Mouse (Mus musculus): ENCODE measurements around the gene Arpc1a.
A peak's percentile ranks its signal among the peaks of the same experiment; 100 is the strongest.
"Not testable (repeated sequence)": the region's sequence is repeated elsewhere in the genome, so short reads cannot be mapped to it uniquely, and the experiment has no call there.

Arpc1a gene

GRCm38 (mm10) chr5:145083632-145084451, at the start of gene Arpc1a, which contains the start of gene Kpna7:
Arpc1a (plus strand) TSS chr5:145083830.
Kpna7 (minus strand) TSS chr5:145084030.
- DNase-seq = peak; percentile 95

- DNase-seq = no peak
Measured at GRCm38 (mm10) chr5:145041628-145042027, 42.0 kb upstream of the Arpc1a start.

- not testable (repeated sequence) for DNase-seq
Measured at GRCm38 (mm10) chr5:145042690-145043089, 40.9 kb upstream of the Arpc1a start, which contains the start of gene 1700018F24Rik. 1700018F24Rik (plus strand) TSS chr5:145042990.

GRCm38 (mm10) chr5:145054187-145054586, 29.4 kb upstream of the Arpc1a start:
- not testable (repeated sequence) for DNase-seq

- DNase-seq = no peak
Measured at GRCm38 (mm10) chr5:145057907-145058306, 25.7 kb upstream of the Arpc1a start.

- no peak for DNase-seq
Measured at GRCm38 (mm10) chr5:145058722-145059121, 24.9 kb upstream of the Arpc1a start.

- no peak for DNase-seq
Measured at GRCm38 (mm10) chr5:145059524-145059923, 24.1 kb upstream of the Arpc1a start.

- DNase-seq = no peak
Measured at GRCm38 (mm10) chr5:145064765-145065340, 18.8 kb upstream of the Arpc1a start.

GRCm38 (mm10) chr5:145068863-145069262, 14.8 kb upstream of the Arpc1a start:
- DNase-seq = no peak

- peak; percentile 57 for DNase-seq
Measured at GRCm38 (mm10) chr5:145069707-145070106, 13.9 kb upstream of the Arpc1a start.

- DNase-seq = no peak
Measured at GRCm38 (mm10) chr5:145071342-145071741, 12.3 kb upstream of the Arpc1a start.

- no peak for DNase-seq
Measured at GRCm38 (mm10) chr5:145075081-145075480, 8.5 kb upstream of the Arpc1a start.

- no peak for DNase-seq
Measured at GRCm38 (mm10) chr5:145081866-145082613, 1.6 kb upstream of the Arpc1a start.

GRCm38 (mm10) chr5:145083201-145083600, 429 bp upstream of the Arpc1a start:
- DNase-seq = not testable (repeated sequence)

GRCm38 (mm10) chr5:145084822-145085221, 1.2 kb downstream of the Arpc1a start:
- DNase-seq = no peak

GRCm38 (mm10) chr5:145088186-145088585, 4.6 kb downstream of the Arpc1a start:
- no peak for DNase-seq

- no peak for DNase-seq
Measured at GRCm38 (mm10) chr5:145089878-145090277, 6.2 kb downstream of the Arpc1a start.

GRCm38 (mm10) chr5:145096195-145096594, 12.6 kb downstream of the Arpc1a start:
- DNase-seq = no peak

GRCm38 (mm10) chr5:145098340-145098821, 14.8 kb downstream of the Arpc1a start:
- DNase-seq = no peak

- no peak for DNase-seq
Measured at GRCm38 (mm10) chr5:145100960-145101359, 17.3 kb downstream of the Arpc1a start.

- not testable (repeated sequence) for DNase-seq
Measured at GRCm38 (mm10) chr5:145101451-145101850, 17.8 kb downstream of the Arpc1a start.

GRCm38 (mm10) chr5:145102706-145103105, 19.1 kb downstream of the Arpc1a start:
- DNase-seq = no peak

- no peak for DNase-seq
Measured at GRCm38 (mm10) chr5:145104328-145104727, 20.7 kb downstream of the Arpc1a start.

All from kidney, adult 9 months (tissue).